Comparison of ENCODE assay signal across 8 mouse cellular contexts in the genomic region with DNA sequence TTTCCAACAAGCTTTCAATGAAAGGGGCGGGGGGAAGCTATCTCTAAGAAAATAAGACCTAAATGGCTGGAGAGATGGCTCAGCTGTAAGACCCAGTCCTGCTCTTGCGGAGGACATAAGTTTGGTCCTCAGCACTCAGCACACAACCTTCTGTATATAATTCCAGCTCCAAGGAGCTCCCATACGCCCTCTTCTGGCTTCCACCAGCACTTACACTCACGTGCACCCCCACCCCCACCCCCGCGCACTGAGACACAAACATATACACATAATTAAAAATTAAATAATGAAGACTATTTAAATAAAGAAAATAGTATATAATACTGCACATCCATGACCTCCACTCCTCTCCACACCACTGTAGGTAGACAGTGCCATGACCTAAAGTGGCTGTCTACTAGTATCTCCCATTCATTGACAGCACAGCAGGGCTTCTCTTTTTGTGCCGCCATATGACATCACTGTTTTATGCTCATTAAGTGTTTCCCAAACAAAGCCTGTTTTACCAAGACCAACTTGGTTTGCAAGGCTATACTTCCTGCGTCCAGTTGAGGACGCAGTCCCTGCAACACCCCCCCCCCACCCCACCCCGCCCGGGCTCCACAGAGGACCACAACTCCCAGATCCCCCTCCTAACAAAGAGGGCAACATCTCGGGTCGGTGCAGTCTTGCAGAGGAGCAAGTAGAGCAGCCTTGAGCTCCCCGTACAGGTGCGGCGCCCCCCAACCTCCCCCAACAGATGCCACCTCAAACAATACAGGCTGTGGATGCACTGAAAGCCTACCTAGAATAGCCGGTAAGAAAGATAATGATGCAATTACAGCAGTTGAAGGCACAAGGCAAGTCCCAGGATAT. TPM values are rescaled to one million over a fixed set of nuclear protein-coding genes. Genes with fewer than 3 reads are reported as not detected.
DNase-seq lines count a peak whose midpoint lies in the region; ATAC-seq and TF ChIP-seq lines count a peak whose summit lies in the region.

No protein-coding gene starts in this region.

- H3K27ac ChIP-seq in kidney, embryonic 15.5 days = peak overlapping the region; percentile 38
- 0 out of 2 replicates have a peak overlapping the region, but pooled peaks have one; percentile 33 for H3K27ac ChIP-seq in intestine, embryonic 14.5 days (ENCODE audit: low read depth)

- peak overlapping the region; percentile 52 for H3K9ac ChIP-seq in kidney, embryonic 15.5 days
- peak overlapping the region; percentile 44 for H3K9ac ChIP-seq in intestine, embryonic 14.5 days (ENCODE audit: low read length)

- H3K79me2 ChIP-seq in myocyte (ENCODE audit: control insufficient read depth, insufficient read depth) = no peaks in the 10 kb centered on the region

- TF ChIP-seq POLR2A in brain, embryonic 14.5 days (IDR thresholded peaks at IDR 0.05; ENCODE audit: borderline replicate concordance, extremely low read depth, insufficient read depth, insufficient read length, poor library complexity, severe bottlenecking) = no peak
- TF ChIP-seq POLR2A in myocyte (IDR thresholded peaks at IDR 0.05; ENCODE audit: insufficient read length, low read depth) = no peak

- ATAC-seq in kidney, embryonic 15.5 days (replicated peaks; ENCODE audit: low FRiP score) = peak; percentile 57; the same call in 1 of the 2 replicates
- ATAC-seq in intestine, embryonic 14.5 days (replicated peaks; ENCODE audit: low FRiP score, low TSS enrichment, low read depth) = peak; percentile 56

- WGBS in kidney, embryonic 15.5 days = 29% methylated on average over 17 of the region's 17 CpGs
- WGBS in intestine, embryonic 14.5 days = 28% methylated on average over 17 of the region's 17 CpGs

- H3K4me3 ChIP-seq in kidney, embryonic 15.5 days (replicated peaks) = peak overlapping the region; percentile 52
- H3K4me3 ChIP-seq in intestine, embryonic 14.5 days (ENCODE audit: low read depth, low read length) = peak overlapping the region; percentile 61
- H3K4me3 ChIP-seq in myocyte = peak overlapping the region; percentile 49

- peak overlapping the region; percentile 5 for H3ac ChIP-seq in myocyte (ENCODE audit: control insufficient read depth, insufficient read length)

- no peaks in the 10 kb centered on the region for H3K36me3 ChIP-seq in kidney, embryonic 15.5 days
- no peaks in the 10 kb centered on the region for H3K36me3 ChIP-seq in intestine, embryonic 14.5 days (ENCODE audit: control insufficient read depth, insufficient read depth, low read length)
- H3K36me3 ChIP-seq in myocyte (ENCODE audit: control insufficient read depth, insufficient read depth) = no peaks in the 10 kb centered on the region

- TF ChIP-seq CTCF in brain, embryonic 14.5 days (IDR thresholded peaks at IDR 0.05; ENCODE audit: borderline replicate concordance, extremely low read depth, insufficient read depth, insufficient read length) = peak; percentile 25; the same call in 1 of the 2 replicates

- H3K9me3 ChIP-seq in kidney, embryonic 15.5 days (replicated peaks) = no peaks in the 10 kb centered on the region
- H3K9me3 ChIP-seq in intestine, embryonic 14.5 days (ENCODE audit: control insufficient read depth, low read length) = no peaks in the 10 kb centered on the region

- peaks cover 13% of the 10 kb centered on the region for H3K4me1 ChIP-seq in kidney, embryonic 15.5 days
- no peaks in the 10 kb centered on the region for H3K4me1 ChIP-seq in intestine, embryonic 14.5 days (replicated peaks; ENCODE audit: control insufficient read depth, insufficient read depth, low read length)

- no peaks in the 10 kb centered on the region for H3K27me3 ChIP-seq in kidney, embryonic 15.5 days
- no peaks in the 10 kb centered on the region; the same call in 1 of the 2 replicates for H3K27me3 ChIP-seq in intestine, embryonic 14.5 days (replicated peaks; ENCODE audit: control insufficient read depth, insufficient read depth, low read length)
- H3K27me3 ChIP-seq in myocyte (ENCODE audit: control insufficient read depth, insufficient read depth, insufficient read length) = no peaks in the 10 kb centered on the region

- no peak for DNase-seq in kidney, adult 11 months
- no peak for DNase-seq in brain, embryonic 14.5 days (ENCODE audit: low read depth)
- DNase-seq in intestine, embryonic 14.5 days (ENCODE audit: low spot score) = no peak
- DNase-seq in thymus, postnatal 10 days (ENCODE audit: low spot score in 2 of 2) = no peak
- DNase-seq in ovary, postnatal 36 days (ENCODE audit: low spot score) = no peak
- no peak for DNase-seq in c-Kit-positive CD71-positive TER-119-positive erythroid progenitor cells, embryonic 14.5 days (ENCODE audit: low spot score)

- peak overlapping the region; percentile 66 for H3K4me2 ChIP-seq in kidney, embryonic 15.5 days
- H3K4me2 ChIP-seq in intestine, embryonic 14.5 days (ENCODE audit: low read length) = peak overlapping the region; percentile 82
- peak overlapping the region; percentile 82 for H3K4me2 ChIP-seq in myocyte (ENCODE audit: low read depth)

TF ChIP-seq in myocyte, 11 proteins besides CTCF, POLR2A, EP300 and RAD21:
- TF ChIP-seq REST (IDR thresholded peaks at IDR 0.05; ENCODE audit: insufficient read depth, insufficient read length) (no peak), CEBPB (IDR thresholded peaks at IDR 0.05; ENCODE audit: insufficient read depth, poor library complexity, severe bottlenecking) (no peak), SRF (IDR thresholded peaks at IDR 0.05; ENCODE audit: control insufficient read depth, insufficient read length, low read depth) (no peak), MAX (IDR thresholded peaks at IDR 0.05; ENCODE audit: low read depth) (no peak), TCF3 (IDR thresholded peaks at IDR 0.05; ENCODE audit: insufficient read length, low read depth) (no peak)

RNA-seq across cellular contexts. Expression of gene Ttll1, which starts 0.5 kb away (rescaled TPM):
- 25.3 and 28.7 TPM in 2 replicates for polyA plus RNA-seq in kidney, embryonic 15.5 days (2015; fragmentation: Nextera tagmentation; extraction: Ambion mirVana)
- polyA plus RNA-seq in brain, embryonic 14.5 days (2012; rRNA removed) = 58.1 and 89.6 TPM in 2 replicates
- 12.6 and 15.3 TPM in 2 replicates for polyA plus RNA-seq in intestine, embryonic 14.5 days (2014; fragmentation: Nextera tagmentation; extraction: Ambion mirVana)
- polyA plus RNA-seq in myocyte (2012; fragmentation: generic; extraction: Trizol) = 47.7 TPM

RNA-seq across cellular contexts. Expression of gene Bik, which starts 16.5 kb away (rescaled TPM):
- polyA plus RNA-seq in kidney, embryonic 15.5 days (2015; fragmentation: Nextera tagmentation; extraction: Ambion mirVana) = 10.6 and 11.0 TPM in 2 replicates
- 0.71 and 1.3 TPM in 2 replicates for polyA plus RNA-seq in brain, embryonic 14.5 days (2012; rRNA removed)
- polyA plus RNA-seq in intestine, embryonic 14.5 days (2014; fragmentation: Nextera tagmentation; extraction: Ambion mirVana) = 5.1 and 6.0 TPM in 2 replicates
- 1.3 TPM for polyA plus RNA-seq in myocyte (2012; fragmentation: generic; extraction: Trizol)

RNA-seq across cellular contexts. Expression of gene Pacsin2, which starts 45.8 kb away (rescaled TPM):
- 74.6 and 76.4 TPM in 2 replicates for polyA plus RNA-seq in kidney, embryonic 15.5 days (2015; fragmentation: Nextera tagmentation; extraction: Ambion mirVana)
- 23.7 and 31.4 TPM in 2 replicates for polyA plus RNA-seq in brain, embryonic 14.5 days (2012; rRNA removed)
- polyA plus RNA-seq in intestine, embryonic 14.5 days (2014; fragmentation: Nextera tagmentation; extraction: Ambion mirVana) = 61.0 and 63.9 TPM in 2 replicates
- 122 TPM for polyA plus RNA-seq in myocyte (2012; fragmentation: generic; extraction: Trizol)

RNA-seq across cellular contexts. Expression of gene Tspo, which starts 53.2 kb away (rescaled TPM):
- polyA plus RNA-seq in kidney, embryonic 15.5 days (2015; fragmentation: Nextera tagmentation; extraction: Ambion mirVana) = 69.2 and 77.2 TPM in 2 replicates
- 7.1 and 9.9 TPM in 2 replicates for polyA plus RNA-seq in brain, embryonic 14.5 days (2012; rRNA removed)
- 95.1 and 107 TPM in 2 replicates for polyA plus RNA-seq in intestine, embryonic 14.5 days (2014; fragmentation: Nextera tagmentation; extraction: Ambion mirVana)
- 937 TPM for polyA plus RNA-seq in myocyte (2012; fragmentation: generic; extraction: Trizol)

RNA-seq across cellular contexts. Expression of gene Mcat, which starts 53.4 kb away (rescaled TPM):
- polyA plus RNA-seq in kidney, embryonic 15.5 days (2015; fragmentation: Nextera tagmentation; extraction: Ambion mirVana) = 35.1 and 36.6 TPM in 2 replicates
- polyA plus RNA-seq in brain, embryonic 14.5 days (2012; rRNA removed) = 32.8 and 38.7 TPM in 2 replicates
- polyA plus RNA-seq in intestine, embryonic 14.5 days (2014; fragmentation: Nextera tagmentation; extraction: Ambion mirVana) = 41.1 and 41.6 TPM in 2 replicates
- 55.9 TPM for polyA plus RNA-seq in myocyte (2012; fragmentation: generic; extraction: Trizol)
